Mouse (Mus musculus) naive thymus-derived CD4-positive, alpha-beta T cell, adult 2 months (primary cell): ENCODE measurements around the gene Gata5.

Source experiments
- DNase-seq: peaks from one replicate; pipeline ENCODE4 v3.0.0-alpha.2; 2011; ENCODE audit warnings: low read depth

Gata5 gene

GRCm38 (mm10) chr2:180334551-180334986 is at the start of gene Gata5:
TSS of gene Gata5 (minus strand) at chr2:180334699.
- no peak for DNase-seq

GRCm38 (mm10) chr2:180376730-180377129 is 42.2 kb upstream of the Gata5 start:
- DNase-seq = no peak

- no peak for DNase-seq
Observed at GRCm38 (mm10) chr2:180373256-180373655, 38.8 kb upstream of the Gata5 start.

- DNase-seq = no peak
Observed at GRCm38 (mm10) chr2:180368359-180368758, 33.9 kb upstream of the Gata5 start.

GRCm38 (mm10) chr2:180367350-180367749 is 32.9 kb upstream of the Gata5 start:
- DNase-seq = no peak

- DNase-seq = no peak
Observed at GRCm38 (mm10) chr2:180363434-180363720, 28.9 kb upstream of the Gata5 start.

GRCm38 (mm10) chr2:180362585-180363433 is 28.3 kb upstream of the Gata5 start:
- DNase-seq = no peak

- no peak for DNase-seq
Observed at GRCm38 (mm10) chr2:180359062-180359461, 24.6 kb upstream of the Gata5 start.

- DNase-seq = peak; percentile 69
Observed at GRCm38 (mm10) chr2:180353338-180353737, 18.8 kb upstream of the Gata5 start.

- peak; percentile 62 for DNase-seq
Observed at GRCm38 (mm10) chr2:180350700-180351099, 16.2 kb upstream of the Gata5 start.

- DNase-seq = peak; percentile 88
Observed at GRCm38 (mm10) chr2:180346820-180347497, 12.5 kb upstream of the Gata5 start.

- no peak for DNase-seq
Observed at GRCm38 (mm10) chr2:180343092-180343491, 8.6 kb upstream of the Gata5 start.

GRCm38 (mm10) chr2:180342189-180342588 is 7.7 kb upstream of the Gata5 start:
- DNase-seq = no peak

- no peak for DNase-seq
Observed at GRCm38 (mm10) chr2:180341229-180341628, 6.7 kb upstream of the Gata5 start.

GRCm38 (mm10) chr2:180339886-180340285 is 5.4 kb upstream of the Gata5 start:
- no peak for DNase-seq

- DNase-seq = no peak
Observed at GRCm38 (mm10) chr2:180333778-180334550, 535 bp downstream of the Gata5 start.

- DNase-seq = no peak
Observed at GRCm38 (mm10) chr2:180329466-180329865, 5.0 kb downstream of the Gata5 start.

GRCm38 (mm10) chr2:180322674-180323355 is 11.7 kb downstream of the Gata5 start:
- no peak for DNase-seq

- DNase-seq = no peak
Observed at GRCm38 (mm10) chr2:180320216-180320615, 14.3 kb downstream of the Gata5 start.

GRCm38 (mm10) chr2:180317591-180317990 is 16.9 kb downstream of the Gata5 start:
- no peak for DNase-seq

GRCm38 (mm10) chr2:180314292-180314691 is 20.2 kb downstream of the Gata5 start:
- DNase-seq = no peak

- no peak for DNase-seq
Observed at GRCm38 (mm10) chr2:180311147-180311546, 23.4 kb downstream of the Gata5 start.
